In the genomic region with DNA sequence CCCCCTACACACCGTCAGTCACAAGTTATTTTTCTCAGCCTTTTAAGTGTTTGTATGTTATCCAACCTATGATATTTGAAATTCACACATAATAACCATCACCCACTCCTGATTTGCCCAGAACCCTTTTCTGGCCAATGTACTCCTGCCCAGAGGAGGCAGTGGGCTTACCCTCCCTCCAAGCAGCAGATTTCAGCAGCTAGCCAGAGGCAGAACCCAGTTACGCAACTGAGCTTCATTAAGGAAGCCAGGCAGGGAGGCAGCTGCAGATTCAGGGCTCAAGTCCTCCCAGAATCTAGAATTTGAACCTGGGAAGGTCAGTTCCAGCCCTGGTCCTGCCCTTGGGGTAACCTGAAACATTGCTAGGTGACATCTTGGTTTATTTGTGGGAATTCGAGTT, we compare ENCODE assay signal across 9 mouse cellular contexts.
A peak's percentile ranks its signal among the peaks of the same experiment; 100 is the strongest.
DNase-seq lines count a peak whose midpoint lies in the region; ATAC-seq lines count a peak whose summit lies in the region.
"Had no signal": no experiment of that assay in that cellular context is flagged by ENCODE, and none has a peak within 500 bp of the region (broad histone marks: within the 10 kb centered on the region; RNA-seq: fewer than 3 reads in every experiment).

No protein-coding gene starts in this region.

- no peak overlapping the region for H3K4me3 ChIP-seq in hindbrain, embryonic 13.5 days
- H3K4me3 ChIP-seq in hindbrain, embryonic 12.5 days = no peak overlapping the region
- H3K4me3 ChIP-seq: erythroblast, embryonic 14.5 days had no signal

- 69% methylated on average over 3 of the region's 3 CpGs for WGBS in hindbrain, embryonic 13.5 days
- WGBS in hindbrain, embryonic 12.5 days = 67% methylated on average over 3 of the region's 3 CpGs

- no peak for ATAC-seq in hindbrain, embryonic 13.5 days (ENCODE audit: low FRiP score)
- no peak for ATAC-seq in hindbrain, embryonic 12.5 days (ENCODE audit: low FRiP score)
- no peak for ATAC-seq in activated CD4-positive, CD25-positive, alpha-beta regulatory T cell, adult 4 months

- H3K9me3 ChIP-seq in hindbrain, embryonic 13.5 days = no peaks in the 10 kb centered on the region
- no peaks in the 10 kb centered on the region for H3K9me3 ChIP-seq in hindbrain, embryonic 12.5 days (replicated peaks)

- H3K27ac ChIP-seq in hindbrain, embryonic 13.5 days = peak overlapping the region; percentile 42; the same call in 1 of the 2 replicates
- no peak overlapping the region for H3K27ac ChIP-seq in hindbrain, embryonic 12.5 days

- peak; percentile 79 for DNase-seq in NIH3T3 (ENCODE audit: low read depth)
- peak; percentile 26 for DNase-seq in gastrocnemius, postnatal 25 days
- peak; percentile 33 for DNase-seq in lung, postnatal 10 days
- DNase-seq in right cerebral cortex, postnatal 10 days (ENCODE audit: low spot score in 2 of 2) = no peak
- no peak for DNase-seq in frontal cortex, postnatal 25 days (ENCODE audit: low spot score in 2 of 2)

- H3K4me1 ChIP-seq in hindbrain, embryonic 13.5 days (replicated peaks) = peaks cover 63% of the 10 kb centered on the region
- peaks cover 54% of the 10 kb centered on the region for H3K4me1 ChIP-seq in hindbrain, embryonic 12.5 days

- no peaks in the 10 kb centered on the region for H3K36me3 ChIP-seq in hindbrain, embryonic 13.5 days
- no peaks in the 10 kb centered on the region for H3K36me3 ChIP-seq in hindbrain, embryonic 12.5 days

- no peak overlapping the region for H3K9ac ChIP-seq in hindbrain, embryonic 13.5 days
- no peak overlapping the region for H3K9ac ChIP-seq in hindbrain, embryonic 12.5 days

- H3K4me2 ChIP-seq in hindbrain, embryonic 13.5 days = no peak overlapping the region
- H3K4me2 ChIP-seq in hindbrain, embryonic 12.5 days (replicated peaks) = no peak overlapping the region

- H3K27me3 ChIP-seq in hindbrain, embryonic 13.5 days = no peaks in the 10 kb centered on the region
- no peaks in the 10 kb centered on the region for H3K27me3 ChIP-seq in hindbrain, embryonic 12.5 days

Comparison
In these comparisons a context has a peak if more than half of its experiments do, and no peak if none do; other contexts are left out.
1. DNase-seq: peak in NIH3T3 (single experiment), gastrocnemius, postnatal 25 days (single experiment) and lung, postnatal 10 days (single experiment); none in right cerebral cortex, postnatal 10 days (0 of 2) and frontal cortex, postnatal 25 days (0 of 2).